Mouse (Mus musculus): ENCODE measurements around the gene Olfr1382. TPM values are rescaled to one million over a fixed set of nuclear protein-coding genes. Genes with fewer than 3 reads are reported as not detected.

The Olfr1382 gene
- not detected in 4 replicates for total RNA-seq (2023)

GRCm38 (mm10) chr11:49527947-49528346 lies at the start of gene Olfr1382:
Gene Olfr1382, plus strand, starts transcription at chr11:49528247.

GRCm38 (mm10) chr11:49488770-49489169 lies 39.3 kb upstream of the Olfr1382 start, which contains the start of gene Olfr1385:
Gene Olfr1385, plus strand, starts transcription at chr11:49489070.

GRCm38 (mm10) chr11:49519348-49519747 lies 8.7 kb upstream of the Olfr1382 start, which contains the start of gene Olfr1383:
Gene Olfr1383, plus strand, starts transcription at chr11:49519648.

GRCm38 (mm10) chr11:49543149-49543548 lies 15.1 kb downstream of the Olfr1382 start, which contains the start of gene Olfr1381:
Gene Olfr1381, plus strand, starts transcription at chr11:49543449.

DNA sequence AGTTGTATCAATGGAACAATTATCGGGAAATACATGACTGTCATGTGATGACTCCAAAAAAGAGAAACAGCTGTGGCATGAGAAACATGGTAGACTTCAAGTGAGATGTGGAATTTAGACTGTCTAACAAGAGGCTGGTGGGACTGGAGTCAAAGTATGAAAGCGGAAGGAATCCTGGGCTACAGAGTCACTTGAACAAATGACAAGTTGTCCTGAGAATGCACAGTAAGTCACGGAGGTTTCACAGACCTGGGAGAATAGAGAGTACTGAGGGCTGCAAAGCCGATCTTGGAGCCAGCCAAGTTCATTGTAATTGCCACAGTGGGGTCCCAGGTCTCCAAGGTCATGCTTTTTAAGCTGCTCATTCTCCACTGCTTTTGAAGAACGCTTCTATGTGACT lies 28.5 kb downstream of the Olfr1382 start, which contains the start of gene Olfr1380:
Gene Olfr1380, plus strand, starts transcription at position 301 of the 400 bp plus-strand sequence.

Other genes starting within 250 kb of the Olfr1382 start
- gene Olfr1393, start 249.9 kb upstream of the Olfr1382 start, total RNA-seq (2023), result 0.66 to 2.0 TPM (median 0.83 TPM) in 4 replicates
- gene Olfr1392, start 243.0 kb upstream of the Olfr1382 start, total RNA-seq (2023), result 0.63 TPM in 1 of 4 replicates, not detected in the others
- gene Olfr10, start 223.5 kb upstream of the Olfr1382 start, total RNA-seq (2023), result not detected in 4 replicates
- not detected in 4 replicates for gene Olfr1391, start 205.5 kb upstream of the Olfr1382 start, total RNA-seq (2023)
- not detected in 4 replicates for gene Olfr1390, start 193.1 kb upstream of the Olfr1382 start, total RNA-seq (2023)
- gene Olfr1389, start 105.2 kb upstream of the Olfr1382 start, total RNA-seq (2023), result not detected in 4 replicates
- 0.24 to 0.70 TPM (median 0.39 TPM) in 4 replicates for gene Olfr1388, start 91.6 kb upstream of the Olfr1382 start, total RNA-seq (2023)
- not detected in 4 replicates for gene Olfr1387, start 72.9 kb upstream of the Olfr1382 start, total RNA-seq (2023)
- gene Olfr1386, start 63.2 kb upstream of the Olfr1382 start, total RNA-seq (2023), result not detected in 4 replicates
- gene Olfr1385, start 39.2 kb upstream of the Olfr1382 start, total RNA-seq (2023), result 0.17 to 0.18 TPM in 2 of 4 replicates, not detected in the others
- not detected in 4 replicates for gene Olfr1384, start 21.5 kb upstream of the Olfr1382 start, total RNA-seq (2023)
- not detected in 4 replicates for gene Olfr1383, start 8.6 kb upstream of the Olfr1382 start, total RNA-seq (2023)
- gene Olfr1381, start 15.2 kb downstream of the Olfr1382 start, total RNA-seq (2023), result not detected in 4 replicates
- not detected in 4 replicates for gene Olfr1380, start 28.6 kb downstream of the Olfr1382 start, total RNA-seq (2023)
- gene Flt4, start 81.0 kb downstream of the Olfr1382 start, total RNA-seq (2023), result not detected in 4 replicates
- gene Scgb3a1, start 135.4 kb downstream of the Olfr1382 start, total RNA-seq (2023), result not detected in 4 replicates
- 72.0 to 81.4 TPM (median 77.5 TPM) in 4 replicates for gene Cnot6, start 184.5 kb downstream of the Olfr1382 start, total RNA-seq (2023)